Mouse (Mus musculus): ENCODE measurements around the gene Vmn1r233. TPM values are rescaled to one million over a fixed set of nuclear protein-coding genes. Genes with fewer than 3 reads are reported as not detected.

Vmn1r233 gene
- polyA plus RNA-seq (2015; fragmentation: Nextera tagmentation; extraction: Ambion mirVana), result not detected in 2 replicates

DNA sequence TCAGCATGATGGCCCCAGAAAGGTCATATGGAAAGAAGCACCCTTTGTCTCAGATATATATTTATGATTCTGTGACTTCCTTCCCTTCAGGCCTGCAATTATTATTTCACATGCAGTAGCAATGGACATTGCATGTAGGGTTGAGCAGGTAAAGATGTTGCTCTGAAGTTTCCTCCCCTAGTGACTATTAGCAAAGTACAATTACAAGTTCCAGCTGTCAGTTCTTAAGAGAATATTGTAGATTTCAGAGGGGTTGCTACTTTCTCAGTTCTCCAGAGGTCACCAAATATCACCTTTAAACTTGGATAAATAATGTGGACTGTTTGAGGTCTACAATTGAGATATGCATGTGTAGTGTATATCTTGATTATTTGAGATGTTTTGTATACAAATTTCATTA, at the start of gene Vmn1r233:
Gene Vmn1r233, minus strand, starts transcription at position 101 of the 400 bp plus-strand sequence.
- no peak within 1 kb of the TSS for H3K27ac ChIP-seq (ENCODE audit: low read length)
- H3K4me3 ChIP-seq (ENCODE audit: low read length), result no peak within 1 kb of the TSS
- H3K27me3 ChIP-seq (ENCODE audit: insufficient read depth, low read length), result no peaks in the 10 kb centered on the region
- H3K36me3 ChIP-seq (ENCODE audit: insufficient read depth, low read length), result no peaks in the 10 kb centered on the region
- H3K9ac ChIP-seq (replicated peaks; ENCODE audit: low read length), result no peak within 1 kb of the TSS
- H3K4me2 ChIP-seq (replicated peaks; ENCODE audit: low read depth, low read length), result no peak within 1 kb of the TSS
- no peak for ATAC-seq (ENCODE audit: low FRiP score, low TSS enrichment)
- no peaks in the 10 kb centered on the region for H3K4me1 ChIP-seq (ENCODE audit: insufficient read depth, low read length)
- no peaks in the 10 kb centered on the region for H3K9me3 ChIP-seq (ENCODE audit: low read length)

DNA sequence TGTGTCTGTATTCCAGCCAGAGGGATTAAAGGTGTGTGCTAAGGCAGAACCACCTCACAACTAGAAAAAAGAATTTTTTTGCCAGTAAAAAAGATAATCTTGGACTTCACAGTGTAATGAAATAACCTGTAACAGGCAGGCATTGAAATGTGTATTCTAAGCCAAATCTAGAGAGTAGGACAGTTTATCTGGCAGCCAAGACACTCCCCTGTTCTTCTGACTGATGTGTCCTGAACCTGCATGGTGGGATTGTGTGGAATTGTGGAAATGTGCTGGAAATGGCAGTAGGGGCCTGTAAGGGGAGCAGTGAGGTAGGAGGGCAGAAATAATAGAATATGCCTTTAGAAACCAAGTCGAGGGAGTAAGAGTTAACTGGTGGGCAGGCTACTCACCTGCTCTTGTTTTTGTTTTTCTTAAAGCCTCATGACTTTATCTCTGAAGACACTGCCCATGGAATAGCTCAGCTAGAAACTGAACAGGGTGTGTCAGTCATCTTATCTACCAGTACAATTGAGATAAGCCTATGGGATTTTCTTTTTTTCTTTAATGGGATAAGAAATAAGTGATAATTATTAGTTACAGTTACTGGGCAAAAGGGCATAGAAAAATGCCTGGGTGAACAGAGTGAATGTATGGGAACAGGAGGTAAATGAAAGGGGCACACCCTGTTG, 22.3 kb upstream of the Vmn1r233 start:
- H3K9me3 ChIP-seq (ENCODE audit: low read length), result no peaks in the 10 kb centered on the region
- H3K27me3 ChIP-seq (ENCODE audit: insufficient read depth, low read length), result no peaks in the 10 kb centered on the region
- peaks cover 48% of the 10 kb centered on the region for H3K36me3 ChIP-seq (ENCODE audit: insufficient read depth, low read length)
- H3K4me3 ChIP-seq (ENCODE audit: low read length), result no peak overlapping the region
- no peak overlapping the region for H3K27ac ChIP-seq (ENCODE audit: low read length)
- no peaks in the 10 kb centered on the region for H3K4me1 ChIP-seq (ENCODE audit: insufficient read depth, low read length)
- no peak for ATAC-seq (ENCODE audit: low FRiP score, low TSS enrichment)
- 86% methylated on average over 1 of the region's 1 CpGs for WGBS
- no peak overlapping the region for H3K9ac ChIP-seq (replicated peaks; ENCODE audit: low read length)
- H3K4me2 ChIP-seq (replicated peaks; ENCODE audit: low read depth, low read length), result no peak overlapping the region

DNA sequence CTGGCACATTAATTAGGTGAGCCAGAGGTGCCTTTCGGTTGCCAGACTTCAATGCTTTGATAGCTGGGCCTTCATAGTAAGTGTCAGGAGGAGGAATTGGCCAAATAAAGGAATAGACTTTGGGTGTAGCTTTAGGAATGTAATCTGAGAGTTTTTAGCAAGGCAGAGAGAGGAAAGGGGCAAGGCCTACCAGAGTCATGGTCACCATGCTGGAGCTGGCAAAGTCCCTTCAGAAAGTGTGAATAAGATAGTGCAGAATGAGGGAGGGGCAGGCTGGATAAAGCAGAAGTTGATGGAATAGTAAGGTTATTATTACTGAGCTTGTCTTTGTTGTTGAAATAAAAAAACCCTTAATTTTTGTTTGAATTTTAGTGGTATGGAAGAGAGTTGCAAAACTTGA, 13.5 kb upstream of the Vmn1r233 start:
- H3K36me3 ChIP-seq (ENCODE audit: insufficient read depth, low read length), result peaks cover 24% of the 10 kb centered on the region
- H3K4me2 ChIP-seq (replicated peaks; ENCODE audit: low read depth, low read length), result peak overlapping the region; percentile 75
- H3K27me3 ChIP-seq (ENCODE audit: insufficient read depth, low read length), result no peaks in the 10 kb centered on the region
- peak overlapping the region; percentile 90 for H3K4me3 ChIP-seq (ENCODE audit: low read length)
- WGBS, result 10% methylated on average over 1 of the region's 1 CpGs
- peak overlapping the region; percentile 91 for H3K9ac ChIP-seq (replicated peaks; ENCODE audit: low read length)
- no peak for ATAC-seq (ENCODE audit: low FRiP score, low TSS enrichment)
- peak overlapping the region; percentile 98 for H3K27ac ChIP-seq (ENCODE audit: low read length)
- H3K4me1 ChIP-seq (ENCODE audit: insufficient read depth, low read length), result peaks cover 12% of the 10 kb centered on the region
- H3K9me3 ChIP-seq (ENCODE audit: low read length), result no peaks in the 10 kb centered on the region

DNA sequence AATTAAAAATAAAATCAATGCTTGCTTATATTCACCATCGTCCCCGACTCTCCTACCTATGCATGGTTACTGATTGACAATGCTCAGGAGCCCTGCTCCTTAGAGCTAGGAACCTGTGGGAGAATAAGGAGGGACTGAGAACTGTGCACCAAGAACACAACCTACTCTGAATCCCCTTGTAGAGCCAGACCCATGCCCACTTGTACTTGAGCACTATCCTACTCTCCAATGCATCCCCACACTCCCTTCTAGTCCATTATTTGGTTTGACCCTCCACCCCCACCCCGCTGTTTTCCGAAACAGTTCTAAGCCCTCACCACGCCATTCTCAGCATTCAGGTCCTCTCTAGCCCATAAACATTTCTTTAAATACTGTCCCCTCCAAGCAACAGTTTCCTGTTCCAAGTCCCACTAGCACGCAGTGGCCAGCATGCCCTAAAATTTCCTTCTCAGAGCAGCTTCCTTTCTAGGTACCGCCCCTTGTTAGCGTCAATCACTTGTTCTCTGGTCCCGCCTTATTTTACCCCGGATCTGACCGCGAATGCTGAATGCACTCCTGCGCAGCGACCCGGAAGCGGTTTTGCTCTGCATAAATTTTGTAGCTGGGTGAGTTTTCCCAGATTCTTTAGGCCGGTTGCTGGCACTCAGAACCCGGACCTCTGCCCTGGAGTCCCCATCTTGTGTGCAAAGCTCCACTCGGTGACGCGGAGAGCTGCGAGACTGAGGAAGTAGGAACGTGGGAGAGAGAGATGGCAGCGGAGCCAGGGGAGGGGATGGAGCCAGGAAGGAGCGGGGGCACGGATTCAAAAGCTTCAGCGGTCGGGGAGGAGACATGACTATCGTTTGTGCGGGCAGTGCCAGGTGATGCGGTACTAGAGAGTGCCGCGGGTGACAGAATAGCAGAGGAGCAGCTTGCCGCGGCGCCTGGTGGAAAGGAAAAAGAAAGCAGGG, 12.4 kb upstream of the Vmn1r233 start, which contains the start of gene Zfp160:
Gene Zfp160, plus strand, starts transcription at position 522 of the 950 bp plus-strand sequence.
- H3K27ac ChIP-seq (ENCODE audit: low read length), result peak within 1 kb of the TSS; percentile 98

DNA sequence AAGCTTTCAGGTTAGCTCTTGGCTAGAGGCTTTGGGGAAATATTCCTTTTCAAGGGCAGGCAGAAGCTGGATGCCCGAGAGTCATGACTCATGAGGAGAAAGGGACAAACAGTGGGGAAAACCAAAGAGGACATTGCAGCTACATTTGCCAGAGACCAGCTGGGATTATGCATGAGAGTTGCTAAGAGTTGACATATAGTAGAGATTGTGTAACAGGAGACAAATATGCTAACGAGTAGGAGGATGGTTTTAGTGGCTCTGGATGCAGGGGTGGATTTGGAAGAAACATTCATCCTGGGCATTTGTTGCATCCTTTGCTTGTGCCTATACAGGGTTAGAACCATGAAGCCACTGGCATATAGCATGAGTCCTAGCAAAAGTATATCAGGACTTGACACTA, 2.5 kb downstream of the Vmn1r233 start:
- Histone ChIP-seq H3K9me3 (ENCODE audit: low read length) (no peaks in the 10 kb centered on the region), H3K36me3 (ENCODE audit: insufficient read depth, low read length) (no peaks in the 10 kb centered on the region), H3K4me3 (ENCODE audit: low read length) (no peak overlapping the region), H3K27me3 (ENCODE audit: insufficient read depth, low read length) (no peaks in the 10 kb centered on the region), H3K4me1 (ENCODE audit: insufficient read depth, low read length) (no peaks in the 10 kb centered on the region), H3K4me2 (replicated peaks; ENCODE audit: low read depth, low read length) (no peak overlapping the region), H3K9ac (replicated peaks; ENCODE audit: low read length) (no peak overlapping the region), H3K27ac (ENCODE audit: low read length) (no peak overlapping the region)
- ATAC-seq (ENCODE audit: low FRiP score, low TSS enrichment), result no peak
- 68% methylated on average over 2 of the region's 2 CpGs for whole genome bisulfite sequencing

More for the DNA sequence above, 12.4 kb upstream of the Vmn1r233 start, which contains the start of gene Zfp160:
- ATAC-seq (ENCODE audit: low FRiP score, low TSS enrichment), result peak; percentile 98
- WGBS, result 5% methylated on average over 36 of the region's 36 CpGs
- peak within 1 kb of the TSS; percentile 91 for H3K9ac ChIP-seq (replicated peaks; ENCODE audit: low read length)
- peak within 1 kb of the TSS; percentile 90 for H3K4me3 ChIP-seq (ENCODE audit: low read length)
- no peaks in the 10 kb centered on the region for H3K9me3 ChIP-seq (ENCODE audit: low read length)
- H3K36me3 ChIP-seq (ENCODE audit: insufficient read depth, low read length), result peaks cover 20% of the 10 kb centered on the region
- peak within 1 kb of the TSS; percentile 75 for H3K4me2 ChIP-seq (replicated peaks; ENCODE audit: low read depth, low read length)
- H3K4me1 ChIP-seq (ENCODE audit: insufficient read depth, low read length), result peaks cover 12% of the 10 kb centered on the region
- no peaks in the 10 kb centered on the region for H3K27me3 ChIP-seq (ENCODE audit: insufficient read depth, low read length)

DNA sequence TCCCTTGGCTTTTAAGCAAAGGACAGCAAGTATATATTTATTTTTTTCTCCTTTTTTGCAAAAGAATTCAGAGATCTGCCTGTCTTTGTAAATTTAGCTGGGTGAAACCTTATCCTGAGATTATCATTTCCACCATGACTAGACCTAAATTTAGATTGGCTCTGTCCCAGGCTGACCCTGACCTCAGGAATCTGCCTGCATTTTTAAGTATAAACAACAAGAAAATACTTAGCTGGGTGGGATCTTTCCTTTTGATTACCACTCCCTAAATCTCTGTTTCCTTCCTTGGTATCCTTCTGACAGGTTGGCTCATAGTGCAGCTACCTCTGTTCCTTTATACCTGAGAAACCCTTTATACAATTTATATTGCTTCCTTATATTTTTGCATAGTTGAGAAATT, 29.6 kb downstream of the Vmn1r233 start:
- no peaks in the 10 kb centered on the region for H3K4me1 ChIP-seq (ENCODE audit: insufficient read depth, low read length)
- H3K9ac ChIP-seq (replicated peaks; ENCODE audit: low read length), result no peak overlapping the region
- H3K4me2 ChIP-seq (replicated peaks; ENCODE audit: low read depth, low read length), result no peak overlapping the region
- no peak for ATAC-seq (ENCODE audit: low FRiP score, low TSS enrichment)
- H3K9me3 ChIP-seq (ENCODE audit: low read length), result no peaks in the 10 kb centered on the region
- peaks cover 76% of the 10 kb centered on the region for H3K36me3 ChIP-seq (ENCODE audit: insufficient read depth, low read length)
- no peaks in the 10 kb centered on the region for H3K27me3 ChIP-seq (ENCODE audit: insufficient read depth, low read length)
- no peak overlapping the region for H3K27ac ChIP-seq (ENCODE audit: low read length)
- H3K4me3 ChIP-seq (ENCODE audit: low read length), result no peak overlapping the region

DNA sequence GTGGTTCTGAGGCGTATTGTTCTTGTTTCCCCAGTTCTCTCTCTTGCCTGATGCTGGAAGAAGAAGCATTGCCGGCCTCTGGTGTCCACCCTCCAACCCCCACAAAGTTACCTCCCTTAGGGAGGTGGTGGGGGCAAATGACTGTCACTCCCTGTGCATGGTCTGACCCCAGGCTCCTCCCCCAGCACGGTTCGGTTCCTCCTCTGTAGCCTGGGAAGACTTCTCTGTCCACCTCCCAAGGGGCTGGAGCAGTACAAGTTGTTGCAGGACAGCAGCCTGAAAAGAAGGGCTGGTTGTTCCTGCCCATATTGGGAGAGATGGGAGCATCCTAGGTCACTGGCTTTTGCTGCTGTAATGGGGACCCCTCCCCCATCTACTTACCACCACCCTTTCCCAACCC, 30.8 kb downstream of the Vmn1r233 start:
- Histone ChIP-seq H3K27me3 (ENCODE audit: insufficient read depth, low read length) (no peaks in the 10 kb centered on the region), H3K9ac (replicated peaks; ENCODE audit: low read length) (no peak overlapping the region), H3K36me3 (ENCODE audit: insufficient read depth, low read length) (peaks cover 88% of the 10 kb centered on the region), H3K4me1 (ENCODE audit: insufficient read depth, low read length) (no peaks in the 10 kb centered on the region), H3K9me3 (ENCODE audit: low read length) (no peaks in the 10 kb centered on the region), H3K4me2 (replicated peaks; ENCODE audit: low read depth, low read length) (no peak overlapping the region), H3K4me3 (ENCODE audit: low read length) (no peak overlapping the region), H3K27ac (ENCODE audit: low read length) (no peak overlapping the region)
- ATAC-seq (ENCODE audit: low FRiP score, low TSS enrichment), result no peak
- 80% methylated on average over 4 of the region's 4 CpGs for WGBS

DNA sequence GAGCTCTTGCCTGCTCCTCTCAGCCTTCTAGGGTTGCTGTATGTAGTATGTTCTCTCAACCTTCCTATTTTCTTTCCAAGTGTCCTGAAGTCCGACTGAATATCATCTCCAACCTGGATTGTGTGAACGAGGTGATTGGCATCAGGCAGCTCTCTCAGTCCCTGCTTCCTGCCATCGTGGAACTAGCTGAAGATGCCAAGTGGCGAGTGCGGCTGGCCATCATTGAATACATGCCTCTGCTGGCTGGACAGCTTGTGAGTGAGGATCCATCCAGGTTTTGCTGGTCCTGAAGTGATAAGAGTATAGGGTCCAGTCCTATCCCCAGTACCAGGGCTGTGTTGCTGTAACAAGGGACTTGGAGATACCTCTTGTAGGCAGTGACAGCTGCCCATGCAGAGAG, 35.9 kb downstream of the Vmn1r233 start:
- H3K36me3 ChIP-seq (ENCODE audit: insufficient read depth, low read length), result peaks cover 94% of the 10 kb centered on the region
- H3K4me3 ChIP-seq (ENCODE audit: low read length), result no peak overlapping the region
- no peaks in the 10 kb centered on the region for H3K9me3 ChIP-seq (ENCODE audit: low read length)
- no peak overlapping the region for H3K27ac ChIP-seq (ENCODE audit: low read length)
- H3K4me2 ChIP-seq (replicated peaks; ENCODE audit: low read depth, low read length), result no peak overlapping the region
- no peaks in the 10 kb centered on the region for H3K27me3 ChIP-seq (ENCODE audit: insufficient read depth, low read length)
- no peak overlapping the region for H3K9ac ChIP-seq (replicated peaks; ENCODE audit: low read length)
- no peaks in the 10 kb centered on the region for H3K4me1 ChIP-seq (ENCODE audit: insufficient read depth, low read length)
- 95% methylated on average over 5 of the region's 5 CpGs for WGBS
- ATAC-seq (ENCODE audit: low FRiP score, low TSS enrichment), result no peak

DNA sequence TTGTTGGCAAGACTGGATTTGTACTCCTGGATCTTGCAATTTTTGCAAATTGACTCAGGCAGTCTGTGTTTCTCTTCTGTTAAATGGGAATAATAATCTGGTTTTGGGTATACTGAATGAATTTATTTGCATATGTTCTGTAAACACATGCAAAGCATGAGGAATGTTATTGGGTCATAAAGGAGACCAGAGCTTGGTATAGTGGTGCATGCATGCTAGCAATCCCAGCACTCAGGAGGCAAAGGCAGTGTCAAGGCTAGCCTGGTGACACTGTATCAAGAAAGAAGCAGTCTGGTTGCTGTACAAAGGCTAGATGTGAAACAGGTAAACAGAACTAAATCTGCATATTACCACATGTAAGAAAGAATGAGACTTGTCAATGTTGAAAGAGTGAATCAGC, 49.6 kb downstream of the Vmn1r233 start:
- H3K27ac ChIP-seq (ENCODE audit: low read length), result no peak overlapping the region
- peaks cover 12% of the 10 kb centered on the region for H3K4me1 ChIP-seq (ENCODE audit: insufficient read depth, low read length)
- no peak for ATAC-seq (ENCODE audit: low FRiP score, low TSS enrichment)
- peak overlapping the region; percentile 94 for H3K4me3 ChIP-seq (ENCODE audit: low read length)
- H3K27me3 ChIP-seq (ENCODE audit: insufficient read depth, low read length), result no peaks in the 10 kb centered on the region
- H3K4me2 ChIP-seq (replicated peaks; ENCODE audit: low read depth, low read length), result peak overlapping the region; percentile 82
- no peaks in the 10 kb centered on the region for H3K9me3 ChIP-seq (ENCODE audit: low read length)
- H3K36me3 ChIP-seq (ENCODE audit: insufficient read depth, low read length), result peaks cover 3% of the 10 kb centered on the region
- peak overlapping the region; percentile 95 for H3K9ac ChIP-seq (replicated peaks; ENCODE audit: low read length)
